Mouse (Mus musculus) kidney, postnatal 4 days (tissue): ENCODE results near the gene Ylpm1.

Experiments
- DNase-seq, 2 experiments: peaks; one replicate each; pipeline ENCODE4 v3.0.0; 2021; ENCODE audit warnings: mixed read lengths in 2 of 2

Ylpm1 gene

DNA sequence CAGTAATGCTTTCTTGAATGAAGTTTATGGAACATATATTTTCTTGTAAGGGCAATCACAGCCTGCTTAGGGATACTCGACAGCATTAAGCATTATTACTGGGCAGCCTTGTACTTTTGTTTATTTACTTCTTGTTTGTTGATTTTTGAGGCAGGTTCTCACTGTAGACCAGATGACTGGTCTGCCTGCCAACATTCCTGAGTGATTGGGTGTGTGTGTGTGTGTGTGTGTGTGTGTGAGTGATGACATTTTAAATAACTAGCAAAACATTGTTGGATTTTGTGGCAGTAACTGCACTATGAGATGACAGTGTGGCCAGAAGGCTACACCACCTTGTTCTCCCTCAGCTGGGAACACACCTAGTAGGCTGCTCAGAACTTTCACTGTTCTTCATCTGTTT is 13.7 kb downstream of the Ylpm1 start:
- DNase-seq = peak in 1 of 2 experiments; percentile 11

DNA sequence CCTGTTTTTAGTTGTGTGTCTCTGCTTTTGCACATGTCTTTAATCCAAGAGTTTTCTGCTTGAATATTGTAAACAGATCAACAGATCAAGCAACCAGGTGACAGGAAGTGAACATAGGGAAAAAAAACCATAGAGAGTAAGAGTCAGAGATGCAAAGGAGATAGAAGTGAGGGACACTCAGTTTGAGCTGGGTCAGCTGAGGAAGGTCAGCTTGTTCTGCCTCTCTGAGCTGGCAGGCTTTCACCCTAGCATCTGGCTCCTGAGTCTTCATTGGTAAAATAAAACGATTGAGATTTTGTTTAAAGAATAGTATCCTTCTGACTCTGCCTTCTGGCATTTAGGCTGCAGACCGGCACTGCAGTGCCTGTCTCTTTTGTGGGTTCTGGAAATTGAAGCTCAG is 14.4 kb downstream of the Ylpm1 start:
- DNase-seq = no peak

DNA sequence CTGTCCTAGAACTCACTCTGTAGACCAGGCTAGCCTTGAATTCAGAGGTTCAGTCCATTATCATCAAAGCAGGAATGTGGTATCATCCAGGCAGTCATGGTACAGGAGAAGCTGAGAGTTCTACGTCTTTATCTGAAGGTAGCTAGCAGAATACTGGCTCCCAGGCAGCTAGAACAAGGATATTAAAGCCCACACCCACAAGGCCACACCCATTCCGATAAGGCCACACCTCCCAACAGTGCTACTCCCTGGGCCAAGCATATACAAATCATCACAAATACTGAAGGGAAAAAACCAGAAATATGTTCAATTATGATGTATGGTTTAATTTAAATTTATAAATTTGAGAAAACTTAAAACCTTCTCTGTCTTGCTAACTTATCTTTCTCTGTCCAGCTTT is 16.1 kb downstream of the Ylpm1 start:
- DNase-seq = no peak

DNA sequence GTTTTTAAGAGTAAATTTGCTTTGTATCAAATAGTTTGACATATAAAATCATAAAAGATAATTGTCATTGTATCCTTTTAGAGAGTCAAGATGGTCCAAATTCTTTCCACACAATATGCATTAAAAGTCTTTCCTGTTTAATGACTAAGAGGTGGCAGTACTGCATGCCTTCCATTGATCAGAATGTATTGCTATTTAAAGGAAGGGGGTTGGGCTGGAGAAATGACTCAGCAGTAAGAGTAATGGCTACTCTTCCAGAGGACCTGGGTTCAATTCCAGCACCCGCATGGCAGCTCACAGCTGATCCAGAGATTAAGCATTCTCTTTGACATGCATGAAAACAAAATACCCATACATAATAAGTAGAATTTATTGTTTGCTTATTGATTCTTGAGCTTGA is 25.9 kb downstream of the Ylpm1 start:
- DNase-seq = no peak

DNA sequence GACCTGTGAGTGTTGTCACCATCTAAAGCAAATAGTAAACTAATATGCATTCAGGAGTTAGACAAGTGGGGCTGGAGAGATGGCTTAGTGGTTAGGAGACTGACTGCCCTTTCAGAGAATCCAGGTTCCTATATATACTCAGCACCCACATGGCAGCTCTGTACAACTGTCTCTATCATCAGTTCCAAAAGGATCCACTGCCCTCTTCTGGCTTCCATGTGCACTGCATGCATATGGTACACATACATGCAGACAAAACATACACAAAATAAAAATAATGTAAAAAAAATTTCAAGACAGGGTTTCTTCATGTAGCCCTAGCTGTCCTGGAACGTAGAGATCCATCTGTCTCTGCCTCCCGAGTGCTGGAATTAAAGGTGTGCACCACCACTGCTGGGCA is 36.6 kb downstream of the Ylpm1 start:
- DNase-seq = peak; percentile 55 to 61

DNA sequence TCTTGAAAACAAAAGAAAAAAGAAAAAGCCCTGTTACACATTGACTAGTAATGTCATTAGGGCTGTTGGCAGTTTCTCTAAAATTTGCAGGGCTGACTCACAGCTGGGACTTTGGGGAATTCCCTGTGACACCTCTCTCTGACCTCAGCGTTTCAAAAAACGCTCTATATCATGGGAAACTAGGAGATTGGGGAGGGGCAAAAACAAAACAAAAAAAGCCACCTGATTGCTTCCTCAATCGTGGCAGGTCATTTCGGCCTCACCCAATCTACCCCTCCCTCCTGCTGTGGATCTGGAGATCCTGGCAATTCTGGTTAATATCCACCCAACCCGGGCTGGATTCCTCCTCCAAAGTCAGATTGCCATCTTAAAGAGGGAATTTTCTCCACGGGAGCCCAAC is 55.1 kb downstream of the Ylpm1 start:
- peak; percentile 8 to 21 for DNase-seq

DNA sequence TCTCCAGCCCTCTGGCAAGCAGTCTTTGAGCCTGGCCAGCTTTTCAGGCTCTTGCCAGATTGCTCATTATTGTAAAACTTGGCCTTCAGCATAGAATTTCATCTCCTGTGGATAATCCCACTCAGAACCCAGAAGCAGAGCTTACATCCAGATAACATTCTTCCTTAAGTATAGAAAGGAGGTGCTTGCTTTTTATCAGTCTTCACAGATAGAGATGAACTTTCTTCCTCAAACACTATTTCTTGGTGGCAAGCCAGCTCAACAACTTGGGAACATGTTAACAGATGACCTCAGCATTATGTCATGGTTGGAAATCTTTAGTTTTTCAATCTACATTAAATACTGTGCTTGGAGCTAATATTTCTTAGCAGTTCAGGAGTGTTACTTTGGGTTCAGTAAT is 74.9 kb downstream of the Ylpm1 start:
- DNase-seq = no peak

DNA sequence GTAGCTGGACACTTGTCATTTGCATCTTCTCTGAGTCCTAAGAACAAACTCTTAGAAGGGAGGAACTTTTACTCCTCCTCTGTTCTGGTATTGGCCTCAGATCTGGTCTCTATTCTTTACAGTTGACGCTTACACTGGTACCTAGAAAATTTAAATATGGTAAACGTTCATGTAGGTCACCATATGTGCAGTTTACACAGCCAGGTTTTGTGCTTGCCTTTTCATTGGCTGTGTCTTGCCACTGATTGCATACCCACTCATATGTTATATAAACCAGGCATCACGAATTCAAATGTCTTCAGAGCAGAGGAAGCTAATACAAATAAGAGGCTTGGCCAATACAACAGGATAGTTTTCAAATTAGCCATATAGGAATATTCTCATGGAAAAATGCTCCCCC is 81.0 kb downstream of the Ylpm1 start:
- DNase-seq = no peak

DNA sequence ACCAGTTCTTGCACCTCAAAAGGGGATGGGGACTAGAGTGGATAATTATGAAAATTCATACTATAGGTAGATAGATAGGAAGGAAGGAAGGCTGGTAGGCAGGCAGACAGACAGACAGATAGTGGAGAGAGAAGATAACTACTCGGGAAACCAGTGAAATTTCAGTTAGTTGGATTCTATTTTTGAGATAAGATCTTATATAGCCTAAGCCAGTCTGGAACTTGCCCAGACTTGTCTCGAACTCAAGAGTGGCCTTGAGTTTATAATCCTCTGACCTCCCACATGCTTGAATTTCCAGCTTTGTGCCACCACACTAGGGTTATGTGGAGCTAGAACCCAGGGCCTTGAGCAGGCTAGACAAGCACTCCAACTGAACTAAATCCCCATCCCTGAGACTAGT is 88.1 kb downstream of the Ylpm1 start:
- no peak for DNase-seq

DNA sequence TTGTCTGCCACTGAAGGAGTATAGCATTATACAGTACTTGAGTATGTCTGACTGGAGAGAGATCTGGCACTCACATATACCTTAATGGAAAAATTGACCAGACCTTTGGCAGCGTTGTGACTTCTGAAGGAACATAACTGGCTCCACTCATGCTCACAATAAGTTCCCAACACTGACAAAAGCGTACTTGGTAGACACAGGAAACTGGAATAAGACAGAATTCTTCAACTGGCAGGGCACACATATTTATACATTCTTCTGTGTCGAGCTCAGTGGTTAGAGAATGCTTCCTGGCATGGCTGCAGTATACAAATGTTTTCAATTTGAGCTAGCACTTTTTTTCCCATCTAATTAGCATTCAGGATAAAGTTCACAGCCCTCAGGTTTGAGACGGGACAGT is 88.8 kb downstream of the Ylpm1 start:
- no peak for DNase-seq

DNA sequence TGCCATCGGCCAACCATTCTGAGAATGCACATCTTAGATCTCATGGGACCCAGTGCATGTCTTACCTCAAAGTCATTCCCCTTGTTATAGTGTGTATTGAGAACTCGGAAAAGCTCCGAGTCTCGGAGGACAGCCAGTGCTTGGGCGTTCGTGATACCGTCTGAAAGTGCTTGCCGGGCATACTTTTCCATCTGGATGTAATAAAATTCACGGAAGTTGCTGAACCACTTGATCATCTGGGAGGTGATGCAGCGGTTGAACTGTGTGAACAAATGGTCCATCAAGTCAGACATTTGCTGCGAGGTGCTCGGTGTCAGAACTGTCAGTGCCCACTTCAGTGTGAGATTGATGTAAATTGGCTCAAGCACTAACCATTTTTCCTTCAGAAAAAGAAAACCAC is 91.7 kb downstream of the Ylpm1 start:
- DNase-seq = no peak

DNA sequence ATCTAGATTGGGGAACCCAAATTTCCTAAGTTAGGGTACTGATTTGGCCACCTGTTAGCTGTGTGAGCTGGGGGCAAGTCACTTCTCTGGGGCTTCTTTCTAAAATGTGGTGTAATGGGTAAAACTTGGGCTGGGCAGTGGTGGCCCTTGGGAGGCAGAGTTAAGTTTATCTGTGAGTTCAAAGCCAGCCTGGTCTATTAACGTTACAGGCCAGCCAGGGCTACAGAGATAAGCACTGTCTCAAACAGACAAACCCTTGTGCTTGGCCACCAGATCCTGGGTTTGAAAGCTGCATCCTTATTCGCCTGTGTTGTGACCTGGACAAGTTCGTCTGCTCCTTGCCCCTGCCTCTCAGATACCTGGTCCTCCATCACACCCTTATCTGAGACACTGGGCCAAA is 95.1 kb downstream of the Ylpm1 start:
- no peak for DNase-seq

DNA sequence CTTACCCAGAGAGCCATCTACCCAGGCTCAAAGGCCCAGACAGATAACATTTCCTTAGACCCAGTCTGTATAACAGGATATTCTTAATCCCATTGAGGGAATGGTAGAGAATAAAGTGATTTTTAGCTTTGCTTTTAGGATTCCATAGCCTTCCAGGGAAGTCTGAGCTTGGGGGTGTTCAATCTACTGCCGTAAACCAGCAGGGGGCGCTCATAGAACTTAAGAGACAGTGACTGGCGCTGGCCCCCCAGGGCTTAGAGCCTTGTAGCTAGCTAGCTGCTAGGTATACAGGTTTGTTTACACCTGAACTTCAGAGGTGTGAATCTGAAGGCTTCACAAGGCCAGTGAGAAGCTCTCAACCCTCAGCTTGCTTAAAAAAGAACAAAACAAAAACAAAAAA is 96.1 kb downstream of the Ylpm1 start:
- DNase-seq = peak; percentile 80 to 84

DNA sequence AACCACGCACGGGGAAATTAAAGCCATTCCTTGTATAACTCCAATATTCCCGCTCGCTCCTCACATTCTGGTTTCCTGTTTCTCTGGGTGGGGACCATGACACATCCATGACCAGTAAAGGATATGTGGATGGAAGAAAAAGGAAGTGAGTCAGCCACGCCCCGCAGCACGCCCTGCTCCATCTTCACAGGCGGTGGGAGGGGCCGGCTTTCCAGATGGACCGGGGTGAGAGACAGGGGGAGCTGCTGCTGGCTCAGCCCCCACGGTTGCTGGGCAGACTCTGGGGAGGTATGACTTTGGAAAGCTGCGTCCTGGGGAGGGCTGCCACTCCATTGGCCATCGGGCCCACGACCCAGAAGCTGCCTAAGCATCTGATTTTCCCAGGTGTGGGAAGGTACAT is 97.9 kb downstream of the Ylpm1 start:
- peak; percentile 77 to 87 for DNase-seq

DNA sequence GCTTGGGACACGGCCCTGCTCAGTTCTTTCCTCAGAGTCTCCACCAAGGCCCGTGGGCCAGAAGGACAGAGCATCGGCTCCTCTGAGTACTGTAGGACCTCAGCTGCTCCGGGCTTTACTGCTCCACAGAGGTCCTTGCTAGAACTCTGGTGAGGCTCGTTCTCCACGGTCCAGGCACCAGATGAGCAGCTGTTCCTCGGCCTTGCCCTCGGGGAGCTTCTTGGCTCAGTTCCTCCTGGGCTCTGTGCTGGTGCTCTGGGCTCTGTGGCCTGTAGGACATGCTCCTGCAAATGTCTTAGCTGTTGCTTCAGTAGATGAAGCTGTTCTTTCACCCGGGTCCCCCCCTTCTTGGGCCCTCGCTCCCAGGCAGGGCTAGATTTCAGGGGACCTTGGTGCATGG is 98.6 kb downstream of the Ylpm1 start:
- DNase-seq = peak; percentile 18 to 32

DNA sequence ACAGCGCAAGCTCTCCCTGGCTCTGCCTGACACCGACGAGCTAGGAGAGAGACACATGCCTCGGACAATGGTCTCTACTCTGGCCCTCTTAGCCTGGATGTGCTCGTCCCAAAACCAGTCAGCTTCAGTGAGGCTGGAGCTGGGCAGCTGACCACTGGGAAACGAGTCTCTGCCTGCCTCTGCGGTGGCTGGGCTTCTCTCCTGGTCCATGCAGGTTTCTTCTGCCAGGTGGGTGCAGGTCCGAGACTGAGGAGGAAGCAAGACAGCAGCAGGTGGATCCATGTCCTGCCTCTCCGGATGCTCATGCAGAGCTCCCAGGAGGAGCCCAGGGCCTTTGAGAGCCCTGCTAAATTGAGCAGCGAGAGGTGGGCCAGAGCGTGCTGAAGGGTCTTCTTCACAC is 99.0 kb downstream of the Ylpm1 start:
- no peak for DNase-seq

DNA sequence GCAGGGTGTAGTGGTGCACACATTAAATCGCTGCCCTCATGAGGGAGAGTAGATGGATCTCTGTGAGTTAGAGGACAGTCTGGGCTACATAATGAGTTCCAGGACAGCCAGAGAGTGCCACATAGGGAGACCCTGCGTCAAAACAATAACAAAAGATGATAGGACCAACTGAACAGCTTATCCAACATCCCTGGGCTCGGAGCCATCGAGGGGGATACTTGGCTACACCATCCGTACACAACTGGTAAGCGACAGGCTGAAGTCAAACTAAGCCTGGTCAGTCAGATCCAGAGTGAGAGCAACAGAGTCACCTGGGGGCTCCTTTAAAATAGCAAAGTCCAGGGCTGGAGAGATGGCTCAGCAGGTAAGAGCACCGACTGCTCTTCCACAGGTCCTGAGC is 99.7 kb downstream of the Ylpm1 start:
- no peak for DNase-seq

DNA sequence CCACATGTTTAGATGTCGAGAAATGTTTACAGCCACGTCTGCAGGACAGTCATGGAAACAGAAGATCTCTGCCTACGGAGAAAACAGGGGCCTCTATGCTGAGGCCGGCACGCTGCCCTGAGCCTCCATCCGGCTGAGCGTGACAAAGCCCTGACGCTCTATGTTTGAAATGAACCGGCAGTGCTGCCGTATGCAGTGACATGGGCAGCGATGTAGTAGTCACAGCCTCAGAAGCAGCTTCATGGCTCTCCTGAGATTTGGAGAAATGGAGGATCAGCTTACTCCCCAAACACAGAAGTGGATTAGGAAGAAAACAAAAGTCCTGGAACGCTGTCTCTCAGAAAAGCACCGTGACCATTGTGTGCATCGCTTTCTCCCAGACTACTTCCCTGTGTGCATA is 104.9 kb downstream of the Ylpm1 start:
- peak; percentile 22 to 42 for DNase-seq

DNA sequence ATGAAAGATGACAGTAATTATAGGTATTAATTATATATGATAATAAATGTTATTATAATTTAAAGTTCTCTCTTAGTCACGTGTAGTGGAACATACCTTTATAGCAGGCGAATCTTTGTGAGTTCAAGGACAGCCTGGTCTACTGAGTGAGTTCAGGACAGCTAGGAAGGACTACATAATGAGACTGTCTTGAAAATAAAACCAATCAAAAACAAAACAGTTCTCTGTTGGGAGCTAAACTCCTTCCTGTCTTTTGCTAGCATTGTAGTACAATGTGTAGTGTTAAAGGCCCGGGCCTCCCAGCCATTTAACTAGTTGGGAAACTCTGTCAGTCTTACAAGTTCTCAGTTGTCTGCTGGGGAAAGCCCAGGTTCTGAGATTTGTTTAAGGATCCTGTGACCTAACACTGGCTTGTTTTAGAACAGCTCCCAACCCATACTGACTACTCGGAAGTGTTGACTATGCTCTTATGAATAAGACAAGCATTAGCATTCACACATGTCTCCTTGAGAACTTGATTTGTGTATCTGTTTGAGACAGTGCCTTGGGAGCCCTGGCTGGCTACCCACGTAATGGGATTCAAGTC is 105.5 kb downstream of the Ylpm1 start:
- no peak for DNase-seq

DNA sequence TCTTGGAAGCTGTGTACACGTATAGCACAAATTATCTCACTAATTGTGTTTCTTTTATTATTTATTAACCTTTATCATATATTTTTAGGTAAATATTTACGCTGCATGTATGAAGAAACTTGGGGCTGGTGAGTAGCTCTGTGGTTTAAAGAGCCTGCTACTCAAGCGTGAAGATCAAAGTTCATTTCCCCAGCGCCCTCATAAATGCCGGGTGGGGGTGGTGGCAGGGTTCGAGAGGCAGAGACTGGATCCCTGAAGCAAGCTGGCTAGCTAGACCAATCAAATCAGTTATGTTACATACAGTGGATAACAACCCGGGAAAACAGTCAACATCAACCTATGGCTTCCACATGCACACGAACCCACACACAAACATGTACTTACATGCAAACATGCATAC is 107.0 kb downstream of the Ylpm1 start:
- peak; percentile 34 to 57 for DNase-seq

DNA sequence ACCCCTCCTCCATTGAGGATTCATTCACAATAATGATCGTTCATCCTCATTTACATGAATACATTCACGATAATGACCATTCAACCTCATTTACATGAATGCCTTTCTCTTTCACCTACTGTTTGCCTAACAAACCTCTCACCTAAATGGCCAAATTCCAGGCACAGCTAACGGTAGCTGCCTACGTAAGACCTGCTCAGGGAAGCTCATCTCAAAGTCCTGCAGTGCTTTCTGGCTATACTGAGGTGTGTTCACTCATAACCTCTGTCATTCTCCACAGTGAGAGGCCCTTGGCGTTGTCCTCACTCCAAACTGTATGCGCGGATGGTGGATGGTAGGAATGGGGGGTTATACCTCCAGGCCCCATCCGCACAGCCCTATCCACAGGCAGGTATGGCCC is 108.7 kb downstream of the Ylpm1 start:
- DNase-seq = no peak

DNA sequence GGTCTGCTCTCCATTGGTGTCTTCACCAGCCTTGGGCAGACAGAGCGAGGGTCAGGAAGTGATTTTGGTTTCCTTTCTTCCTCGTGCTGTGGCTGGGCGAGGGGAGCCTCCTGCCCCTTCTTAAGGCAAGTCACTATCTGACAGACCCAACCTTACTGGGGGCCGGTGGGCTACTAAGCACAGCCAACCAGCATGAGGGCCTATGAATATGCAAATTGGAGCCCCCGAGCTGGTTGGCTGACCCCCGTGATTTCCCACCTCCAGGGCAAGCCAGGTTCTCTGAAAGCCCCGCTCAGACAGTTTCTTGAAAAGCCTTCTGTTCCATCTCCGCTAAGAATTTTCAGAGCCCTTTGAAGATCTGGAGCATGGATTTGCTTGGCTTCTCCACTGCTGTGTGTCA is 110.2 kb downstream of the Ylpm1 start:
- DNase-seq = no peak

DNA sequence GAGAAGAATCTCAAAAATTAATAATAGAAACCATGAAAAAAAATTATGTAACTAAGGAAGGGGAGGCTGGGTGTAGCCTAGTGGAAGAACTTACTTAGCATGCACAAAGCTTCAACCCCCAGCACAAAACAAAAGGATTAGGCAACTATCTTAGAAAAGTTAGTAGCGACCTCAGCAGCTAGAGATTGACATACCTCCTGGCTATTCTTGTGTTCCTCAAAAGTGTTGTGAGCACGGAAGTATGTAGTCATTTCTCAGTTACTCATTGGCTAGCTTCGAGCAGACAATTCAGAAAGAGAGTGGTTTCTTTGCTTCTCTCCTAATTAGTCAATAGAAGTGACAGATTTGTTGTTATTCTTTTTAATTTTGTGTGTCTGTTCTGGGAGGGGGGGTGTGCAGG is 112.5 kb downstream of the Ylpm1 start:
- no peak for DNase-seq

DNA sequence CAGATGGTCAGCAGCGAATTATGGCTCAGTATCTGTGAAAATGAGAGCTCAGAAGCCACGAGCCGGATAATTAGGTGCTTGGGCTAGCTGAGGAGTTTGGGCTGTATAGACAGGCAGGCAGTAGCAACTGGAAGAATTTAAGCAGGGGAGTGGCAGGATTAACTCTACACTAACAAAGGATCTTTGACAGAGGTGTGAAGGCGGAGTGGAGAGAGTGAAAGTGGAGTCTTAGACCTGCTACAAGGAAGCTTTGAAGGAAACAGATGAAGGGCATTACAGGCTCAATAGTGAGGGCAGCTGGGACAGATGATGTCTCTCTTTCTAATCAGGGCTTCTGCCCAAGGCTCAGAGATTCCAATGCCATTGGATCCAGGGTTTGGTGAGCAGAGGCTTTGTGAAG is 113.3 kb downstream of the Ylpm1 start:
- no peak for DNase-seq

DNA sequence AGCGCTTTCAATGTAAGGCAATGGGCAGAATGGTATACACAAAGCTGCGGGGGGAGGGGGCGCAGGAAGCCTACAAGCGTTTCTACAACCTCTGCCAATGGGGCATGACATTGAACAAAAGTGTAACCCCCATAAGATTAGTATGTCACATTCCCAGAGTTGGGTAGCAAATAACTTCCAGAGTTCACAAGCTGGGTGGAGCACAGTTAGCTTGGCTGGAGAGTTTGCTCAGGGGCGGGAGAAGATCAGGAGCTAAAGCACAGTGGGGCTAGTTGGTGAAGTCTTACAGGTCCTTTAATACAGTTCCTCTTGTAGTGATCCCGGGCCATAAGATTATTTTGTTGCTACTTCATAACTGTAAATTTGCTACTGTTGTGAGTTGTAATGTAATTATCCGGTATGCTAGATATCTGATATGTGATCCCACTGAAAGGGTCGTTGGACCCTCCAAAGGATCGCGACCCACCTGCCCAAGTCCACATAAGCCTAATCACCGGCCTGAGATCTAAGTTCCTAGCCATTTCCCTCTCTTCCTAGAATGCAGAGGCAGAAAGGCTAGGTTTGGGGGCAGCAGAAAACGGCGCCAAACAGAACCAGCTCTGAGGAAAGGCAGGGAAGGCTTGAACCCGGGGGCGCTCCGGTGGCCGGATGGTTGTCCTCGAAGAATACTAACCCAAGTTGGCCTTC is 114.0 kb downstream of the Ylpm1 start:
- DNase-seq = peak; percentile 28 to 35
